Mouse (Mus musculus): ENCODE results near the gene Scand1. TPM values are rescaled to one million over a fixed set of nuclear protein-coding genes. Genes with fewer than 3 reads are reported as not detected.

Scand1 gene
- total and polyA plus RNA-seq, 3 experiments = 46.2 to 85.9 (median 78.9) TPM

- H3K79me2 ChIP-seq (replicated peaks; ENCODE audit: control insufficient read depth, insufficient read depth, low read length) = no peaks in the 10 kb centered on the region
- H3K4me1 ChIP-seq (ENCODE audit: control insufficient read depth, insufficient read depth, low read length) = peaks cover 4% of the 10 kb centered on the region
- H3K27me3 ChIP-seq (ENCODE audit: control insufficient read depth, insufficient read depth, low read length) = no peaks in the 10 kb centered on the region
- intact Hi-C loops (cut with DNase I) = no loop called here
- peak in 1 of 2 experiments; percentile 23 for DNase-seq
- no peak overlapping the region for H3K27ac ChIP-seq
- TF ChIP-seq POLR2A (IDR thresholded peaks at IDR 0.05; ENCODE audit: insufficient read depth, low read depth, low read length) = no peak
- no peak for TF ChIP-seq CTCF (IDR thresholded peaks at IDR 0.05)
- no peak for TF ChIP-seq EP300 (IDR thresholded peaks at IDR 0.05; ENCODE audit: insufficient read depth, low read depth, low read length)
- WGBS = 47% methylated on average over 4 of the region's 4 CpGs
- H3K36me3 ChIP-seq (ENCODE audit: control insufficient read depth, insufficient read depth, low read length) = peaks cover 2% of the 10 kb centered on the region; the same call in 1 of the 2 replicates
- no peak overlapping the region for H3K9ac ChIP-seq (ENCODE audit: low read depth, low read length)
- H3K4me3 ChIP-seq = no peak overlapping the region
Measured at GRCm38 (mm10) chr2:156281227-156281626, 31.3 kb downstream of the Scand1 start.

GRCm38 (mm10) chr2:156278226-156279017 lies 34.1 kb downstream of the Scand1 start:
- Histone ChIP-seq H3K9ac (ENCODE audit: low read depth, low read length) (peak overlapping the region; percentile 31), H3K4me3 (no peak overlapping the region), H3K79me2 (replicated peaks; ENCODE audit: control insufficient read depth, insufficient read depth, low read length) (no peaks in the 10 kb centered on the region), H3K27ac (peak overlapping the region; percentile 79), H3K27me3 (ENCODE audit: control insufficient read depth, insufficient read depth, low read length) (no peaks in the 10 kb centered on the region), H3K4me1 (ENCODE audit: control insufficient read depth, insufficient read depth, low read length) (peaks cover 4% of the 10 kb centered on the region), H3K36me3 (ENCODE audit: control insufficient read depth, insufficient read depth, low read length) (peaks cover 2% of the 10 kb centered on the region; the same call in 1 of the 2 replicates)
- intact Hi-C loops (cut with DNase I) = loop anchor here (2.0 to 5.0 kb wide), 4 partner anchors 81 to 316 kb away; partner anchors contain the start of genes Nfs1, Phf20, Rbm39 and Romo1
- DNase-seq = peak; percentile 80 to 86
- peak; percentile 97 for TF ChIP-seq CTCF (IDR thresholded peaks at IDR 0.05)
- peak; percentile 68 for TF ChIP-seq POLR2A (IDR thresholded peaks at IDR 0.05; ENCODE audit: insufficient read depth, low read depth, low read length)
- peak; percentile 99 for TF ChIP-seq EP300 (IDR thresholded peaks at IDR 0.05; ENCODE audit: insufficient read depth, low read depth, low read length)
- WGBS = 6% methylated on average over 4 of the region's 4 CpGs

- no peaks in the 10 kb centered on the region for H3K36me3 ChIP-seq (ENCODE audit: control insufficient read depth, insufficient read depth, low read length)
- 76% methylated on average over 6 of the region's 6 CpGs for WGBS
- no peak for DNase-seq
- H3K4me1 ChIP-seq (ENCODE audit: control insufficient read depth, insufficient read depth, low read length) = no peaks in the 10 kb centered on the region
- no peaks in the 10 kb centered on the region for H3K27me3 ChIP-seq (ENCODE audit: control insufficient read depth, insufficient read depth, low read length)
- intact Hi-C loops (cut with DNase I) = no loop called here
- no peak overlapping the region for H3K27ac ChIP-seq
- H3K79me2 ChIP-seq (replicated peaks; ENCODE audit: control insufficient read depth, insufficient read depth, low read length) = no peaks in the 10 kb centered on the region
- TF ChIP-seq EP300 (IDR thresholded peaks at IDR 0.05; ENCODE audit: insufficient read depth, low read depth, low read length) (no peak), POLR2A (IDR thresholded peaks at IDR 0.05; ENCODE audit: insufficient read depth, low read depth, low read length) (no peak), CTCF (IDR thresholded peaks at IDR 0.05) (no peak)
- H3K9ac ChIP-seq (ENCODE audit: low read depth, low read length) = no peak overlapping the region
- H3K4me3 ChIP-seq = no peak overlapping the region
Measured at GRCm38 (mm10) chr2:156272553-156272952, 40.0 kb downstream of the Scand1 start.

- Histone ChIP-seq H3K27ac (no peak overlapping the region), H3K4me1 (ENCODE audit: control insufficient read depth, insufficient read depth, low read length) (no peaks in the 10 kb centered on the region), H3K36me3 (ENCODE audit: control insufficient read depth, insufficient read depth, low read length) (no peaks in the 10 kb centered on the region), H3K27me3 (ENCODE audit: control insufficient read depth, insufficient read depth, low read length) (no peaks in the 10 kb centered on the region), H3K4me3 (no peak overlapping the region), H3K79me2 (replicated peaks; ENCODE audit: control insufficient read depth, insufficient read depth, low read length) (no peaks in the 10 kb centered on the region), H3K9ac (ENCODE audit: low read depth, low read length) (no peak overlapping the region)
- no peak for DNase-seq
- 96% methylated on average over 9 of the region's 9 CpGs for WGBS
- TF ChIP-seq EP300 (IDR thresholded peaks at IDR 0.05; ENCODE audit: insufficient read depth, low read depth, low read length) (no peak), CTCF (IDR thresholded peaks at IDR 0.05) (no peak), POLR2A (IDR thresholded peaks at IDR 0.05; ENCODE audit: insufficient read depth, low read depth, low read length) (no peak)
- intact Hi-C loops (cut with DNase I) = no loop called here
Measured at GRCm38 (mm10) chr2:156267636-156268035, 44.9 kb downstream of the Scand1 start.

- intact Hi-C loops (cut with DNase I) = no loop called here
- TF ChIP-seq EP300 (IDR thresholded peaks at IDR 0.05; ENCODE audit: insufficient read depth, low read depth, low read length) = no peak
- TF ChIP-seq POLR2A (IDR thresholded peaks at IDR 0.05; ENCODE audit: insufficient read depth, low read depth, low read length) = no peak
- TF ChIP-seq CTCF (IDR thresholded peaks at IDR 0.05) = no peak
- Histone ChIP-seq H3K4me3 (no peak overlapping the region), H3K79me2 (replicated peaks; ENCODE audit: control insufficient read depth, insufficient read depth, low read length) (no peaks in the 10 kb centered on the region), H3K9ac (ENCODE audit: low read depth, low read length) (no peak overlapping the region), H3K27ac (no peak overlapping the region), H3K27me3 (ENCODE audit: control insufficient read depth, insufficient read depth, low read length) (no peaks in the 10 kb centered on the region), H3K4me1 (ENCODE audit: control insufficient read depth, insufficient read depth, low read length) (peaks cover 5% of the 10 kb centered on the region), H3K36me3 (ENCODE audit: control insufficient read depth, insufficient read depth, low read length) (peaks cover 5% of the 10 kb centered on the region)
- no peak for DNase-seq
- WGBS = 84% methylated on average over 4 of the region's 4 CpGs
Measured at GRCm38 (mm10) chr2:156263204-156263893, 49.2 kb downstream of the Scand1 start.

Small RNAs within 50 kb of the gene (microRNA-seq; reads per million reads assigned to microRNA genes)
- 0 reads per million in 2 experiments for gene Gm22759

Other genes with a start within 250 kb of the Scand1 start
- 1 to 10 TPM in 1 of 2 experiments, under 1 TPM in 1; 0.99 to 1.8 TPM for gene Spag4, start 247.5 kb downstream of the Scand1 start, total RNA-seq (2021)
- gene Spag4, start 247.5 kb downstream of the Scand1 start, polyA plus RNA-seq (2012; rRNA removed) = 1.7 and 2.4 TPM in 2 replicates
- gene Cpne1, start 200.7 kb downstream of the Scand1 start, total RNA-seq (2021) = 10 to 100 TPM in 1 of 2 experiments, 1 to 10 TPM in 1; 8.1 to 12.2 TPM
- gene Cpne1, start 200.7 kb downstream of the Scand1 start, polyA plus RNA-seq (2012; rRNA removed) = 31.8 and 37.1 TPM in 2 replicates
- 10 to 100 TPM; 11.4 TPM for gene Rbm12, start 200.7 kb downstream of the Scand1 start, total RNA-seq (2021)
- gene Rbm12, start 200.7 kb downstream of the Scand1 start, polyA plus RNA-seq (2012; rRNA removed) = 12.0 and 13.6 TPM in 2 replicates
- 10 to 100 TPM; 11.9 to 13.5 TPM for gene Gm28036, start 185.6 kb downstream of the Scand1 start, total RNA-seq (2021)
- gene Gm28036, start 185.6 kb downstream of the Scand1 start, polyA plus RNA-seq (2012; rRNA removed) = 2.8 and 3.4 TPM in 2 replicates
- 100 to 1,000 TPM; 321 to 367 TPM for gene Romo1, start 168.7 kb downstream of the Scand1 start, total RNA-seq (2021)
- 244 and 304 TPM in 2 replicates for gene Romo1, start 168.7 kb downstream of the Scand1 start, polyA plus RNA-seq (2012; rRNA removed)
- gene Nfs1, start 168.5 kb downstream of the Scand1 start, total RNA-seq (2021) = 10 to 100 TPM; 81.4 to 96.6 TPM
- gene Nfs1, start 168.5 kb downstream of the Scand1 start, polyA plus RNA-seq (2012; rRNA removed) = 83.7 and 116 TPM in 2 replicates
- 100 to 1,000 TPM; 124 to 143 TPM for gene Rbm39, start 132.5 kb downstream of the Scand1 start, total RNA-seq (2021)
- gene Rbm39, start 132.5 kb downstream of the Scand1 start, polyA plus RNA-seq (2012; rRNA removed) = 25.8 and 45.2 TPM in 2 replicates
- gene Phf20, start 116.2 kb downstream of the Scand1 start, total RNA-seq (2021) = 10 to 100 TPM; 15.6 to 20.0 TPM
- 7.1 and 8.9 TPM in 2 replicates for gene Phf20, start 116.2 kb downstream of the Scand1 start, polyA plus RNA-seq (2012; rRNA removed)
- 1 to 10 TPM in 1 of 2 experiments, under 1 TPM in 1; 0.89 to 1.0 TPM for gene Cnbd2, start 405 bp downstream of the Scand1 start, total RNA-seq (2021)
- 0.92 and 0.94 TPM in 2 replicates for gene Cnbd2, start 405 bp downstream of the Scand1 start, polyA plus RNA-seq (2012; rRNA removed)
- 1 to 10 TPM; 7.3 to 8.2 TPM for gene Epb41l1, start 108.2 kb upstream of the Scand1 start, total RNA-seq (2021)
- gene Epb41l1, start 108.2 kb upstream of the Scand1 start, polyA plus RNA-seq (2012; rRNA removed) = 7.6 and 7.8 TPM in 2 replicates
- 10 to 100 TPM; 21.0 to 22.7 TPM for gene Aar2, start 234.9 kb upstream of the Scand1 start, total RNA-seq (2021)
- gene Aar2, start 234.9 kb upstream of the Scand1 start, polyA plus RNA-seq (2012; rRNA removed) = 19.4 and 26.0 TPM in 2 replicates

Measured in heart, adult 2 months (tissue).